Mouse (Mus musculus): Measurements from ENCODE around the gene Cyren.
A peak's percentile ranks its signal among the peaks of the same experiment; 100 is the strongest.

DNA sequence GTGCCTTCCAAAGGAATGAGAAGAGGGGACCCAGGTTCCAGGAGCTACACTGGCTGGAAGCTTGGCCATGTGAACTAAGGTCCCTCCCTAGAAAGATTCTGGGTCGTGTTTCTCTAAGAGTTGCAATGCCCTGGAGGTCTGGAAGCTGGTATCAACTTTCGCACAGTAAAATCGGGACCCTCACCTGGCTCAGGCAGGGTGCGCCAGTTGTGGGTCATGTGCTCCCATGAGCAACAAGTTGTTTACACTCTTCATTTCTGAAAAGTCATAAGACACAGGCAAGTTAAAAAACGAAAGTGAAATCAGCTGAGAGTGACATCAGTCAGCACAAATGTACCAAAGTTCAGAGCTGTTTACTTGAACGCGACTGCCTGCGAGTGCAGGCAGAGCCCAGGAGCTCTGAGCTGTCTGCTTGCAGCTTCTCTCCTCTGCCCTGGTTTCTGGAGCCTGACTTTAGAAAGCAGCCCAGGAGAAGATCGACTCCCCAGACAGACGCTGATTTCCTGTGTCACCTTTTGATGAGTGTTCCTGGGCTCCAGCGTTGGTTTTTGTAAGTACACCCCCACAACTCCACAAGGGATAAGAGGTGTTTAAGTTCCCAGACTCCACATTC lies 15.0 kb downstream of the Cyren start, which contains the start of gene Tmem140:
- TF ChIP-seq POLR2AphosphoS2 (IDR thresholded peaks at IDR 0.05; ENCODE audit: low read depth, low read length) (no peak), CHD2 (IDR thresholded peaks at IDR 0.05; ENCODE audit: low read length) (no peak), TBP (conservative IDR thresholded peaks at IDR 0.05; ENCODE audit: low read depth, low read length) (no peak), TCF12 (IDR thresholded peaks at IDR 0.05; ENCODE audit: low read depth, low read length) (peak; percentile 18; the same call in 1 of the 2 replicates), HCFC1 (IDR thresholded peaks at IDR 0.05; ENCODE audit: low read depth, low read length) (no peak), CHD1 (IDR thresholded peaks at IDR 0.05; ENCODE audit: low read depth, low read length) (no peak), ELF1 (IDR thresholded peaks at IDR 0.05; ENCODE audit: low read depth, low read length) (no peak), CTCF (conservative IDR thresholded peaks at IDR 0.05 in 1 of 2, IDR thresholded peaks at IDR 0.05 in 1 of 2; ENCODE audit: low read depth in 2 of 2, low read length in 2 of 2) (no peak)
